Mouse (Mus musculus) heart, adult 18-20 months (tissue): ENCODE results near the gene Rnf186. TPM values are rescaled to one million over a fixed set of nuclear protein-coding genes. Genes with fewer than 3 reads are reported as not detected.

Source experiments
- DNase-seq, 2 experiments: peaks; one replicate each; pipeline ENCODE4 v3.0.0; 2021 to 2022; ENCODE audit warnings: mixed read lengths in 1 of 2
- total RNA-seq, 2 experiments: library from RNA; stranded (reverse); gene quantifications; 2 replicates each; pipeline ENCODE4 v1.2.3; 2021

Gene Rnf186
- total RNA-seq, 2 experiments from 2014 or later, result not detected

DNA sequence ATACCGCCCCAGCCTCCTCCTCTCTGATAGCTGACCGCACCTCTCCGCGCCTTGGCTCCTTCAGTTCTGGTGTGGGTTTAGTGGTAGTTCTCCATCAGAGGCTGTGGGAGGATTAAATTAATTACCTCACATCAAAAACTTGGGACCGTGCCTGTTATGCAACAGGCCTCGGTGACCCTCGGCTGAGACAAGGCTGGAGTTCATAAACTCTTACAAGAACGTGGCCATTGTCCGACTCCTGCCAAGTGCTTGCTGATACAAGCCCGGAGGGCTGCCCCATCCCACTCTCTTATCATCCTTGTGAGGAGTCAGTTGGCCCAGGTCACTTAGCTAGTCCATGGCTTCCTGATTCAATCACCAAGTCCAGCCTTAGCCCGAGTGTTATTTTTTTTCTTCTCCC, 46.4 kb downstream of the Rnf186 start:
- DNase-seq, result peak in 1 of 2 experiments; percentile 25

DNA sequence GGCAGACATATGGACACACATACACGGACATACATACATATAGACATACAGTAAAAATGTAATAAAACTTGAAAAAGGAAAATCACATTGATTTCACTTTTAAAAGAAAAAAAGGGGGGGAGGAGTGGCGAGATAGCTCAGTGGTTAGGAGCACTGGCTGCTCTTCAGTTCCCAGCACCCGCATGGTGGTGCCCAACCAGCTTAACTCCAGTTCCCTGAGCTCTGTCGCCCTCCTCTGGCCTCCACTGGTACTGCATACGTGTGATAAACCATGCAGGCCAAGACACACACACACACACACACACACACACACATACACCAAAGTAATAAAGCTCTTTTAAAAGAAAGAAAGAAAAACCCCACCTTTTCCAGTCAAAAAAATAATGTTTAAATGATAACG, 47.9 kb downstream of the Rnf186 start:
- no peak for DNase-seq

Other genes starting within 250 kb of the Rnf186 start
- gene Pla2g2c, start 242.3 kb upstream of the Rnf186 start, total RNA-seq, result under 1 TPM; 0.15 to 0.18 TPM
- 1 to 10 TPM; 1.9 to 2.7 TPM for gene Ubxn10, start 229.9 kb upstream of the Rnf186 start, total RNA-seq
- under 1 TPM; 0.28 to 0.37 TPM for gene Pla2g2f, start 209.5 kb upstream of the Rnf186 start, total RNA-seq
- 1 to 10 TPM; 1.2 to 6.4 TPM for gene Pla2g2d, start 191.4 kb upstream of the Rnf186 start, total RNA-seq
- 10 to 100 TPM; 31.6 to 41.3 TPM for gene Pla2g5, start 103.6 kb upstream of the Rnf186 start, total RNA-seq
- gene Gm13030, start 93.1 kb upstream of the Rnf186 start, total RNA-seq, result not detected
- under 1 TPM in 1 of 2 experiments, not detected in 1; 0.69 TPM for gene Pla2g2e, start 89.2 kb upstream of the Rnf186 start, total RNA-seq
- gene Otud3, start 53.2 kb upstream of the Rnf186 start, total RNA-seq, result 10 to 100 TPM in 1 of 2 experiments, 1 to 10 TPM in 1; 9.6 to 11.5 TPM
- gene Tmco4, start 5.8 kb downstream of the Rnf186 start, total RNA-seq, result 10 to 100 TPM; 10.6 to 10.7 TPM
- gene Htr6, start 108.5 kb downstream of the Rnf186 start, total RNA-seq, result not detected
- gene Nbl1, start 125.9 kb downstream of the Rnf186 start, total RNA-seq, result 10 to 100 TPM; 17.2 to 28.6 TPM
- gene Minos1, start 164.0 kb downstream of the Rnf186 start, total RNA-seq, result 100 to 1,000 TPM; 596 to 645 TPM
- 100 to 1,000 TPM; 356 to 380 TPM for gene Capzb, start 225.8 kb downstream of the Rnf186 start, total RNA-seq